10 mouse cellular contexts compared by ENCODE assay signal in the genomic region with DNA sequence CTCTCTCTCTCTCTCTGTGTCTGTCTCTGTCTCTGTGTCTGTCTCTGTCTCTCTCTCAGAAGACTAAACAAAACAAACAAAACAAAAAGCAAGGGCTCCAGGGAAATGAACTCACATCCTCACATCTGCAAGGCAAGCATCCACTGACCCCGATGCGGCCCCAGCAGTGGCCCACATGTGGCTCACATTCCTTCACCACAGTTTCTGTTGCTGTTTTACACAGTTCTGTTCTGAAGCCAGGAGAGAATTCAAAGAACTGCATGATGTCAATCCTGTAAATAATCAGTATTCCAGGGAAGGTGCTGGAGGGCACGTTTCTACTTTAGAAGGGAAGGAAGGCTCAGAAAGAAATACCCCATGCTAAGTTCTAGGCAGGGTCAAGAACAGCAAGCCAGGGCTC.
DNase-seq lines count a peak whose midpoint lies in the region; ATAC-seq and TF ChIP-seq lines count a peak whose summit lies in the region.
"Had no signal": no experiment of that assay in that cellular context is flagged by ENCODE, and none has a peak within 500 bp of the region (broad histone marks: within the 10 kb centered on the region; RNA-seq: fewer than 3 reads in every experiment).

No protein-coding gene starts in this region.

- H3K79me2 ChIP-seq in heart, adult 2 months (replicated peaks; ENCODE audit: control insufficient read depth, insufficient read depth, low read length), result no peaks in the 10 kb centered on the region

- no peak overlapping the region for H3K4me3 ChIP-seq in lung, embryonic 14.5 days (ENCODE audit: low read depth, low read length)
- H3K4me3 ChIP-seq in embryonic facial prominence, embryonic 15.5 days (replicated peaks), result no peak overlapping the region
- no peak overlapping the region for H3K4me3 ChIP-seq in forebrain, postnatal 0 days (ENCODE audit: low read depth, low read length)
- H3K4me3 ChIP-seq in midbrain, embryonic 14.5 days (replicated peaks; ENCODE audit: low read depth, low read length), result no peak overlapping the region
- no peak overlapping the region for H3K4me3 ChIP-seq in heart, adult 2 months
- H3K4me3 ChIP-seq: kidney, embryonic 15.5 days had no signal

- TF ChIP-seq CTCF in lung, embryonic 14.5 days (IDR thresholded peaks at IDR 0.05; ENCODE audit: low read depth), result no peak
- no peak for TF ChIP-seq CTCF in forebrain, postnatal 0 days (IDR thresholded peaks at IDR 0.05; ENCODE audit: low read depth)
- TF ChIP-seq CTCF in heart, adult 2 months (IDR thresholded peaks at IDR 0.05), result no peak

- no peak for ATAC-seq in lung, embryonic 14.5 days (ENCODE audit: insufficient read depth)
- peak; percentile 45; the same call in 1 of the 2 replicates for ATAC-seq in embryonic facial prominence, embryonic 15.5 days (ENCODE audit: insufficient number of reproducible peaks, low FRiP score, low TSS enrichment, low read depth)
- ATAC-seq in forebrain, postnatal 0 days, result 0 out of 2 replicates have a peak, but pooled peaks have one; percentile 21
- no peak for ATAC-seq in midbrain, embryonic 14.5 days (ENCODE audit: low FRiP score, low TSS enrichment)

- H3K4me2 ChIP-seq in lung, embryonic 14.5 days, result peak overlapping the region; percentile 29
- no peak overlapping the region for H3K4me2 ChIP-seq in embryonic facial prominence, embryonic 15.5 days (replicated peaks)
- no peak overlapping the region for H3K4me2 ChIP-seq in forebrain, postnatal 0 days (ENCODE audit: low read depth)
- H3K4me2 ChIP-seq in midbrain, embryonic 14.5 days (ENCODE audit: low read length), result no peak overlapping the region
- H3K4me2 ChIP-seq: heart, embryonic 11.5 days; kidney, embryonic 15.5 days had no signal

- H3K4me1 ChIP-seq in lung, embryonic 14.5 days (ENCODE audit: insufficient read depth), result peaks cover 11% of the 10 kb centered on the region
- peaks cover 40% of the 10 kb centered on the region for H3K4me1 ChIP-seq in embryonic facial prominence, embryonic 15.5 days
- peaks cover 17% of the 10 kb centered on the region for H3K4me1 ChIP-seq in forebrain, postnatal 0 days (ENCODE audit: insufficient read depth)
- peaks cover 20% of the 10 kb centered on the region for H3K4me1 ChIP-seq in midbrain, embryonic 14.5 days (ENCODE audit: control insufficient read depth, insufficient read depth, low read length)
- H3K4me1 ChIP-seq in heart, adult 2 months (ENCODE audit: control insufficient read depth, insufficient read depth, low read length), result peaks cover 1% of the 10 kb centered on the region; the same call in 1 of the 2 replicates
- H3K4me1 ChIP-seq: kidney, embryonic 15.5 days had no signal

- no peak overlapping the region for H3K9ac ChIP-seq in lung, embryonic 14.5 days
- H3K9ac ChIP-seq in embryonic facial prominence, embryonic 15.5 days, result no peak overlapping the region
- no peak overlapping the region for H3K9ac ChIP-seq in forebrain, postnatal 0 days
- no peak overlapping the region for H3K9ac ChIP-seq in midbrain, embryonic 14.5 days (replicated peaks; ENCODE audit: low read length)
- no peak overlapping the region for H3K9ac ChIP-seq in heart, adult 2 months (ENCODE audit: low read depth, low read length)
- H3K9ac ChIP-seq: kidney, embryonic 15.5 days had no signal

- H3K36me3 ChIP-seq in lung, embryonic 14.5 days (ENCODE audit: insufficient read depth), result no peaks in the 10 kb centered on the region
- no peaks in the 10 kb centered on the region for H3K36me3 ChIP-seq in embryonic facial prominence, embryonic 15.5 days
- H3K36me3 ChIP-seq in forebrain, postnatal 0 days (ENCODE audit: insufficient read depth), result no peaks in the 10 kb centered on the region
- H3K36me3 ChIP-seq in midbrain, embryonic 14.5 days (ENCODE audit: control insufficient read depth, insufficient read depth, low read length), result no peaks in the 10 kb centered on the region
- H3K36me3 ChIP-seq in heart, adult 2 months (ENCODE audit: control insufficient read depth, insufficient read depth, low read length), result no peaks in the 10 kb centered on the region

- no peaks in the 10 kb centered on the region for H3K9me3 ChIP-seq in lung, embryonic 14.5 days (ENCODE audit: low read depth, low read length)
- no peaks in the 10 kb centered on the region for H3K9me3 ChIP-seq in embryonic facial prominence, embryonic 15.5 days (replicated peaks)
- no peaks in the 10 kb centered on the region for H3K9me3 ChIP-seq in forebrain, postnatal 0 days (ENCODE audit: low read length)
- H3K9me3 ChIP-seq in midbrain, embryonic 14.5 days (ENCODE audit: control insufficient read depth, low read length), result no peaks in the 10 kb centered on the region
- H3K9me3 ChIP-seq: kidney, embryonic 15.5 days had no signal

- TF ChIP-seq POLR2A in heart, adult 2 months (IDR thresholded peaks at IDR 0.05; ENCODE audit: insufficient read depth, low read depth, low read length), result no peak

- WGBS in lung, embryonic 14.5 days, result 46% methylated on average over 3 of the region's 3 CpGs
- 14% methylated on average over 3 of the region's 3 CpGs for WGBS in embryonic facial prominence, embryonic 15.5 days
- WGBS in forebrain, postnatal 0 days, result 46% methylated on average over 3 of the region's 3 CpGs
- WGBS in midbrain, embryonic 14.5 days, result 68% methylated on average over 3 of the region's 3 CpGs
- 39% methylated on average over 3 of the region's 3 CpGs for WGBS in heart, adult 2 months

- intact Hi-C loops in heart, adult 2 months (cut with DNase I), result loop anchor here (5.0 kb wide), 2 partner anchors 187 to 308 kb away; no protein-coding TSS in a partner anchor

- TF ChIP-seq EP300 in heart, adult 2 months (IDR thresholded peaks at IDR 0.05; ENCODE audit: insufficient read depth, low read depth, low read length), result no peak

- H3K27ac ChIP-seq in lung, embryonic 14.5 days (ENCODE audit: low read depth), result peak overlapping the region; percentile 75
- peak overlapping the region; percentile 18 for H3K27ac ChIP-seq in embryonic facial prominence, embryonic 15.5 days (replicated peaks)
- H3K27ac ChIP-seq in forebrain, postnatal 0 days (ENCODE audit: low read depth, low read length), result no peak overlapping the region
- 0 out of 2 replicates have a peak overlapping the region, but pooled peaks have one; percentile 33 for H3K27ac ChIP-seq in midbrain, embryonic 14.5 days (replicated peaks; ENCODE audit: low read depth, low read length)
- H3K27ac ChIP-seq in heart, adult 2 months, result no peak overlapping the region
- H3K27ac ChIP-seq: kidney, embryonic 15.5 days had no signal

- no peaks in the 10 kb centered on the region for H3K27me3 ChIP-seq in lung, embryonic 14.5 days (ENCODE audit: insufficient read depth, low read length)
- no peaks in the 10 kb centered on the region for H3K27me3 ChIP-seq in embryonic facial prominence, embryonic 15.5 days
- H3K27me3 ChIP-seq in forebrain, postnatal 0 days (ENCODE audit: insufficient read depth, low read length), result no peaks in the 10 kb centered on the region
- H3K27me3 ChIP-seq in midbrain, embryonic 14.5 days (ENCODE audit: control insufficient read depth, insufficient read depth, low read length), result no peaks in the 10 kb centered on the region
- no peaks in the 10 kb centered on the region for H3K27me3 ChIP-seq in heart, adult 2 months (ENCODE audit: control insufficient read depth, insufficient read depth, low read length)
- H3K27me3 ChIP-seq: kidney, embryonic 15.5 days had no signal

- peak; percentile 64 for DNase-seq in lung, embryonic 14.5 days
- no peak for DNase-seq in lung, postnatal 25 days (ENCODE audit: low spot score)
- no peak for DNase-seq in forebrain, postnatal 0 days
- DNase-seq in midbrain, embryonic 14.5 days, result peak; percentile 49
- DNase-seq in heart, adult 2 months, result no peak
- no peak for DNase-seq in right cerebral cortex, adult 2 months (ENCODE audit: low spot score in 2 of 2)
- DNase-seq: thymus, postnatal 25 days had no signal

Comparison
In these comparisons a context has a peak if more than half of its experiments do, and no peak if none do; other contexts are left out.
1. DNase-seq: peak in lung, embryonic 14.5 days (single experiment) and midbrain, embryonic 14.5 days (single experiment); none in lung, postnatal 25 days (single experiment), forebrain, postnatal 0 days (single experiment), heart, adult 2 months (0 of 2) and right cerebral cortex, adult 2 months (0 of 2).
2. ATAC-seq: peak in embryonic facial prominence, embryonic 15.5 days (single experiment) and forebrain, postnatal 0 days (single experiment); none in lung, embryonic 14.5 days (single experiment) and midbrain, embryonic 14.5 days (single experiment).
3. H3K27ac ChIP-seq: peak in lung, embryonic 14.5 days (single experiment), embryonic facial prominence, embryonic 15.5 days (single experiment) and midbrain, embryonic 14.5 days (single experiment); none in forebrain, postnatal 0 days (single experiment) and heart, adult 2 months (single experiment).